Mouse (Mus musculus) CH12.LX (cell line): ENCODE data around the gene Gm20388.

Experiments
- CTCF ChIP-seq, 2 experiments: IDR thresholded peaks in 1 of 2; conservative IDR thresholded peaks in 1 of 2; 2 replicates each; pipeline ENCODE4 v1.5.1; 2011 to 2012; ENCODE audit warnings: low read depth in 2 of 2, low read length in 2 of 2, improper control_type of control experiment in 1 of 2, inconsistent platforms in 1 of 2, mild to moderate bottlenecking in 1 of 2, moderate library complexity in 1 of 2
- MAFK ChIP-seq: IDR thresholded peaks from 2 replicates; pipeline ENCODE4 v1.6.1; 2011; ENCODE audit warnings: low read length, improper control_type of control experiment; ENCODE audit not compliant: insufficient replicate concordance
- MEF2A ChIP-seq: IDR thresholded peaks from 2 replicates; pipeline ENCODE4 v1.6.1; 2014; ENCODE audit warnings: low read depth, mild to moderate bottlenecking, inconsistent platforms, low read length, improper control_type of control experiment, borderline replicate concordance
- PAX5 ChIP-seq: IDR thresholded peaks from 2 replicates; pipeline ENCODE4 v1.6.1; 2012; ENCODE audit warnings: low read length, inconsistent platforms, mixed read lengths
- POLR2A ChIP-seq: IDR thresholded peaks from 2 replicates; pipeline ENCODE4 v1.6.1; 2011; ENCODE audit warnings: low read depth, mild to moderate bottlenecking, improper control_type of control experiment, low read length
- POLR2AphosphoS2 ChIP-seq: IDR thresholded peaks from 2 replicates; pipeline ENCODE4 v1.6.1; 2011; ENCODE audit warnings: low read depth, low read length, improper control_type of control experiment
- UBTF ChIP-seq: IDR thresholded peaks from 2 replicates; pipeline ENCODE4 v1.6.1; 2012; ENCODE audit warnings: low read depth, mild to moderate bottlenecking, inconsistent platforms, low read length, improper control_type of control experiment, moderate library complexity

DNA sequence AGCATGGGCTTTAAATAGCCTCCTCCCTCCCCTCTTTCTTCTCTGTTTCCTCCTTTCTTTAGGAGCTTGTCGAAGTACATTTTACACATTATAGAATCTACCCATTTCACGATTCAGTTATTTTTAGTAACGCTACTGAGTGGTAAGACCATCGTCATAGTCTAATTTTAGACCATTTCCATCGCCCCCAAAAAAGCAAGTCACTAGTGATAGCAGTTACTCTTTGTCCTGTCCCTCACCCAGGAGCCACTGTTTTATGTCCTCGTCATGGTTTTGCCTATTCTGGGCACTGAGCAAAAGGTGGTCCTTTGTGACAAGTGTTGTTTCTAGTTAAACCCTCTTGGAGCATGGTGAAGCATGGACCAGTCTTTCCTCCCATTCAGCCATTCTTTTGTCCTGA lies 209.3 kb downstream of the Gm20388 start:
- TF ChIP-seq CTCF (conservative IDR thresholded peaks at IDR 0.05 in 1 of 2, IDR thresholded peaks at IDR 0.05 in 1 of 2; ENCODE audit: low read depth in 2 of 2, low read length in 2 of 2) (no peak), UBTF (no peak), MEF2A (no peak), POLR2AphosphoS2 (no peak), POLR2A (no peak), MAFK (no peak), PAX5 (no peak)
